Mouse (Mus musculus): ENCODE measurements around the gene Mvp. TPM values are rescaled to one million over a fixed set of nuclear protein-coding genes. Genes with fewer than 3 reads are reported as not detected.

Mvp gene
- polyA plus RNA-seq, 1 experiment from 2014 or later, result 2.8 TPM

Small RNAs within 50 kb of the gene (microRNA-seq; reads per million reads assigned to microRNA genes)
- gene Gm44343, result not detected

Other genes starting within 250 kb of the Mvp start
- gene Gdpd3, start 248.3 kb downstream of the Mvp start, polyA plus RNA-seq (2014; fragmentation: Nextera tagmentation; extraction: Ambion mirVana), result 0.57 and 0.86 TPM in 2 replicates
- gene Ypel3, start 237.7 kb downstream of the Mvp start, polyA plus RNA-seq (2014; fragmentation: Nextera tagmentation; extraction: Ambion mirVana), result 87.8 and 91.5 TPM in 2 replicates
- gene Tbx6, start 233.1 kb downstream of the Mvp start, polyA plus RNA-seq (2014; fragmentation: Nextera tagmentation; extraction: Ambion mirVana), result 0.20 and 0.43 TPM in 2 replicates
- gene Ppp4c, start 222.1 kb downstream of the Mvp start, polyA plus RNA-seq (2014; fragmentation: Nextera tagmentation; extraction: Ambion mirVana), result 335 and 336 TPM in 2 replicates
- gene Fam57b, start 217.0 kb downstream of the Mvp start, polyA plus RNA-seq (2014; fragmentation: Nextera tagmentation; extraction: Ambion mirVana), result 10.5 and 11.1 TPM in 2 replicates
- gene 4930451I11Rik, start 183.0 kb downstream of the Mvp start, polyA plus RNA-seq (2014; fragmentation: Nextera tagmentation; extraction: Ambion mirVana), result not detected in 2 replicates
- 4.1 and 4.8 TPM in 2 replicates for gene Doc2a, start 167.2 kb downstream of the Mvp start, polyA plus RNA-seq (2014; fragmentation: Nextera tagmentation; extraction: Ambion mirVana)
- 23.8 and 28.4 TPM in 2 replicates for gene Hirip3, start 152.6 kb downstream of the Mvp start, polyA plus RNA-seq (2014; fragmentation: Nextera tagmentation; extraction: Ambion mirVana)
- 92.6 and 99.7 TPM in 2 replicates for gene Ino80e, start 152.2 kb downstream of the Mvp start, polyA plus RNA-seq (2014; fragmentation: Nextera tagmentation; extraction: Ambion mirVana)
- gene Taok2, start 129.9 kb downstream of the Mvp start, polyA plus RNA-seq (2014; fragmentation: Nextera tagmentation; extraction: Ambion mirVana), result 25.7 and 27.2 TPM in 2 replicates
- 25.6 and 26.5 TPM in 2 replicates for gene Tmem219, start 91.7 kb downstream of the Mvp start, polyA plus RNA-seq (2014; fragmentation: Nextera tagmentation; extraction: Ambion mirVana)
- gene Kctd13, start 85.7 kb downstream of the Mvp start, polyA plus RNA-seq (2014; fragmentation: Nextera tagmentation; extraction: Ambion mirVana), result 26.5 and 26.8 TPM in 2 replicates
- gene Asphd1, start 65.0 kb downstream of the Mvp start, polyA plus RNA-seq (2014; fragmentation: Nextera tagmentation; extraction: Ambion mirVana), result 1.2 and 1.5 TPM in 2 replicates
- gene Sez6l2, start 64.1 kb downstream of the Mvp start, polyA plus RNA-seq (2014; fragmentation: Nextera tagmentation; extraction: Ambion mirVana), result 7.8 and 9.9 TPM in 2 replicates
- 66.4 and 67.4 TPM in 2 replicates for gene Cdipt, start 38.7 kb downstream of the Mvp start, polyA plus RNA-seq (2014; fragmentation: Nextera tagmentation; extraction: Ambion mirVana)
- gene Cdiptos, start 38.5 kb downstream of the Mvp start, polyA plus RNA-seq (2014; fragmentation: Nextera tagmentation; extraction: Ambion mirVana), result 1.3 and 1.4 TPM in 2 replicates
- not detected in 2 replicates for gene Pagr1b, start 1.9 kb upstream of the Mvp start, polyA plus RNA-seq (2014; fragmentation: Nextera tagmentation; extraction: Ambion mirVana)
- 59.0 and 70.6 TPM in 2 replicates for gene Pagr1a, start 2.7 kb upstream of the Mvp start, polyA plus RNA-seq (2014; fragmentation: Nextera tagmentation; extraction: Ambion mirVana)
- 58.8 and 68.8 TPM in 2 replicates for gene Gm42742, start 6.5 kb upstream of the Mvp start, polyA plus RNA-seq (2014; fragmentation: Nextera tagmentation; extraction: Ambion mirVana)
- 2.6 and 4.0 TPM in 2 replicates for gene Prrt2, start 6.6 kb upstream of the Mvp start, polyA plus RNA-seq (2014; fragmentation: Nextera tagmentation; extraction: Ambion mirVana)
- 64.3 and 80.7 TPM in 2 replicates for gene Maz, start 12.4 kb upstream of the Mvp start, polyA plus RNA-seq (2014; fragmentation: Nextera tagmentation; extraction: Ambion mirVana)
- gene Kif22, start 27.9 kb upstream of the Mvp start, polyA plus RNA-seq (2014; fragmentation: Nextera tagmentation; extraction: Ambion mirVana), result 178 and 195 TPM in 2 replicates
- not detected in 2 replicates for gene Zg16, start 72.7 kb upstream of the Mvp start, polyA plus RNA-seq (2014; fragmentation: Nextera tagmentation; extraction: Ambion mirVana)
- 1.3 and 1.7 TPM in 2 replicates for gene AI467606, start 76.7 kb upstream of the Mvp start, polyA plus RNA-seq (2014; fragmentation: Nextera tagmentation; extraction: Ambion mirVana)
- gene Qprt, start 107.6 kb upstream of the Mvp start, polyA plus RNA-seq (2014; fragmentation: Nextera tagmentation; extraction: Ambion mirVana), result 5.7 and 6.2 TPM in 2 replicates
- gene Spn, start 123.2 kb upstream of the Mvp start, polyA plus RNA-seq (2014; fragmentation: Nextera tagmentation; extraction: Ambion mirVana), result 0.19 TPM in 1 of 2 replicates, not detected in the other
- 85.3 and 88.0 TPM in 2 replicates for gene Cd2bp2, start 181.4 kb upstream of the Mvp start, polyA plus RNA-seq (2014; fragmentation: Nextera tagmentation; extraction: Ambion mirVana)
- 16.9 and 19.3 TPM in 2 replicates for gene Tbc1d10b, start 193.8 kb upstream of the Mvp start, polyA plus RNA-seq (2014; fragmentation: Nextera tagmentation; extraction: Ambion mirVana)
- 11.7 and 13.2 TPM in 2 replicates for gene Mylpf, start 194.3 kb upstream of the Mvp start, polyA plus RNA-seq (2014; fragmentation: Nextera tagmentation; extraction: Ambion mirVana)
- 30.3 and 32.4 TPM in 2 replicates for gene Zfp553, start 218.4 kb upstream of the Mvp start, polyA plus RNA-seq (2014; fragmentation: Nextera tagmentation; extraction: Ambion mirVana)
- 24.6 and 29.8 TPM in 2 replicates for gene Sept1, start 218.5 kb upstream of the Mvp start, polyA plus RNA-seq (2014; fragmentation: Nextera tagmentation; extraction: Ambion mirVana)
- 49.3 and 54.0 TPM in 2 replicates for gene Zfp771, start 229.7 kb upstream of the Mvp start, polyA plus RNA-seq (2014; fragmentation: Nextera tagmentation; extraction: Ambion mirVana)
- 235 and 254 TPM in 2 replicates for gene Dctpp1, start 246.1 kb upstream of the Mvp start, polyA plus RNA-seq (2014; fragmentation: Nextera tagmentation; extraction: Ambion mirVana)